Mouse (Mus musculus) urinary bladder, postnatal 36 days (tissue): Measurements from ENCODE around the gene Gmds.

ENCODE experiments used
- DNase-seq, 2 experiments: peaks; one replicate each; pipeline ENCODE4 v3.0.0; 2022; ENCODE audit warnings: low spot score in 2 of 2, mixed read lengths in 1 of 2

The Gmds gene

GRCm38 (mm10) chr13:32034139-32034538, 304.4 kb downstream of the Gmds start:
- no peak for DNase-seq

- no peak for DNase-seq
Measured at GRCm38 (mm10) chr13:32026226-32026975, 312.1 kb downstream of the Gmds start.

GRCm38 (mm10) chr13:32024822-32025221, 313.7 kb downstream of the Gmds start:
- DNase-seq = no peak

GRCm38 (mm10) chr13:32020455-32021249, 317.9 kb downstream of the Gmds start:
- DNase-seq = no peak

GRCm38 (mm10) chr13:32019256-32019620, 319.3 kb downstream of the Gmds start:
- DNase-seq = no peak

GRCm38 (mm10) chr13:32018518-32019255, 319.9 kb downstream of the Gmds start:
- DNase-seq = peak in 1 of 2 experiments; percentile 57

- DNase-seq = no peak
Measured at GRCm38 (mm10) chr13:32008802-32009201, 329.7 kb downstream of the Gmds start.

- DNase-seq = no peak
Measured at GRCm38 (mm10) chr13:32008116-32008641, 330.4 kb downstream of the Gmds start.

GRCm38 (mm10) chr13:31993391-31993790, 345.1 kb downstream of the Gmds start:
- DNase-seq = no peak

GRCm38 (mm10) chr13:31992409-31993201, 345.9 kb downstream of the Gmds start:
- peak; percentile 34 to 41 for DNase-seq

GRCm38 (mm10) chr13:31981198-31981597, 357.3 kb downstream of the Gmds start:
- no peak for DNase-seq

GRCm38 (mm10) chr13:31978126-31978525, 360.4 kb downstream of the Gmds start:
- DNase-seq = no peak

GRCm38 (mm10) chr13:31974751-31975479, 363.6 kb downstream of the Gmds start:
- no peak for DNase-seq

- DNase-seq = no peak
Measured at GRCm38 (mm10) chr13:31971040-31971501, 367.5 kb downstream of the Gmds start.

GRCm38 (mm10) chr13:31968272-31968671, 370.3 kb downstream of the Gmds start:
- DNase-seq = no peak

- no peak for DNase-seq
Measured at GRCm38 (mm10) chr13:31966931-31967532, 371.5 kb downstream of the Gmds start.

GRCm38 (mm10) chr13:31960514-31960913, 378.0 kb downstream of the Gmds start:
- DNase-seq = no peak

GRCm38 (mm10) chr13:31958346-31959335, 379.9 kb downstream of the Gmds start:
- no peak for DNase-seq

- DNase-seq = peak; percentile 28 to 62
Measured at GRCm38 (mm10) chr13:31956584-31956983, 382.0 kb downstream of the Gmds start.
